Mouse (Mus musculus) megakaryocyte progenitor cell, adult 5-6 weeks (primary cell): ENCODE data around the gene Bst2. TPM values are rescaled to one million over a fixed set of nuclear protein-coding genes. Genes with fewer than 3 reads are reported as not detected.
A peak's percentile ranks its signal among the peaks of the same experiment; 100 is the strongest.

Experiments used
- ATAC-seq: replicated peaks from 2 replicates; pipeline ENCODE4 v1.8.0; 2016; ENCODE audit warnings: mild to moderate bottlenecking, moderate TSS enrichment, inconsistent platforms; ENCODE audit not compliant: poor library complexity
- total RNA-seq, 2 experiments: library from RNA; stranded (forward) in 1 of 2; stranded (reverse) in 1 of 2; fragments of 157-497, 149-512 nt in 1 of 2; fragments of 200-1000 nt in 1 of 2; gene quantifications; 2 replicates each; pipeline versions ENCODE4 v1.2.3 to v1.2.4; 2015 to 2017

Gene Bst2
- total RNA-seq, 2 experiments from 2014 or later: 15.7 to 50.9 TPM

- ATAC-seq: no peak
Observed at GRCm38 (mm10) chr8:71560071-71560470, 22.8 kb upstream of the Bst2 start.

- peak; percentile 72 for ATAC-seq
Observed at GRCm38 (mm10) chr8:71558958-71559690, 21.9 kb upstream of the Bst2 start.

GRCm38 (mm10) chr8:71558071-71558957 lies 21.1 kb upstream of the Bst2 start, which contains the start of gene Tmem221:
TSS of gene Tmem221 (minus strand) at chr8:71558871.
- no peak for ATAC-seq

GRCm38 (mm10) chr8:71554644-71555043 lies 17.4 kb upstream of the Bst2 start:
- ATAC-seq: no peak

- no peak for ATAC-seq
Observed at GRCm38 (mm10) chr8:71554001-71554400, 16.7 kb upstream of the Bst2 start.

- no peak for ATAC-seq
Observed at GRCm38 (mm10) chr8:71552770-71553169, 15.5 kb upstream of the Bst2 start.

DNA sequence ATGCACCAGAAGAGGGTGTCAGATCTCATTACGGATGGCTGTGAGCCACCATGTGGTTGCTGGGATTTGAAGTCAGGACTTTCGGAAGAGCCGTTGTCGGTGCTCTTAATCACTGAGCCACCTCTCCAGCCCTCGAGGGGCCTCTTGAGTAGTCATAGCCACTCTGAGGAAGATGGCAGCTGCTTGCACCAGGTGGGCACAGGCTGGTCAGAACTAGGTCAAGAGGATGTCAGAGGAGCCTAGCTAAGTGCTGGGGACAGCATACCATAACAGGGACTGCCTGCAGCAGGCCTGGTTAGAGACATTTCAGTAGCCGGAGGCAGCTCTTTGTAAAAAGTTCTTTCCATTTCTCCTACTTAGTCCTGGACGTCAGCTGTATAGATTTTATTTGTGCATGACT lies 13.5 kb upstream of the Bst2 start:
- ATAC-seq: no peak

DNA sequence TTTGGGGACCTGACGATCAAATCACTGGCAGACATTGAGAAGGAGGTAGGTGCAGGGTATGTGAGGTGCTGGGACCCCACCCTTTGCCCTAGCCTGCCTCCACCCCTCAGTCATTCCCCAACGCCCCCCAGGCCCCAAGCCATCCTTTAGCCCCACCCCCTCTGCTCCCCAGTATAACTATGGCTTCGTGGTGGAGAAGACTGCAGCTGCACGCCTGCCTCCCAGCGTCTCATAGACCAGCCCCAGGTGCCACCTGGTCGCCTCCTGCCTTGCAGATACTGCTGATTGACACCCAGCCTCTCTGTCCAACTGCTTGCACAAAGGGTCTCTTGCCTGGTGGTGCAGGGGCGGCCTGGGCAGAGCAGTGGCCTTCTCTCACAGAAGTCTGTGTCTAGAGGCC lies 10.3 kb upstream of the Bst2 start:
- ATAC-seq: no peak

DNA sequence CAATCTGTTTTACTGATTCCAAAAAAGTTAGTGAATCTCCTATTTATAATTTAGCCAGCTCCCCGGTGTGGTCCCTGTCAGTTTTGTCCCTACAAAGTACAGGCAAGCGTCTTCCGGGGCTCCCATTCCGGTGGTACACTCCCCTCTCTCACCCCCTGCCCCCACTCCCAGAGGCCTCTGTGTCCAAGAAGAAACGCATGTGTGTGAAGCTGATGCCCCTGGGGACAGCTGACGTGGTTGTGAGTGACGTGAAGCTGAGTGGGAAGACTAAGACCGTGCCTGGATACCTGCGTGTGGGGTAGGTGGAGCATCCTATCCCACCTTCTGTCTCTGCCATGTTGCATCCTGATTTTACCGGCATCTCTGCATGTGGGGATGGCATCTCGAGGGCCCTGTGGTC lies 7.8 kb upstream of the Bst2 start:
- no peak for ATAC-seq

- ATAC-seq: no peak
Observed at GRCm38 (mm10) chr8:71543755-71544154, 6.5 kb upstream of the Bst2 start.

DNA sequence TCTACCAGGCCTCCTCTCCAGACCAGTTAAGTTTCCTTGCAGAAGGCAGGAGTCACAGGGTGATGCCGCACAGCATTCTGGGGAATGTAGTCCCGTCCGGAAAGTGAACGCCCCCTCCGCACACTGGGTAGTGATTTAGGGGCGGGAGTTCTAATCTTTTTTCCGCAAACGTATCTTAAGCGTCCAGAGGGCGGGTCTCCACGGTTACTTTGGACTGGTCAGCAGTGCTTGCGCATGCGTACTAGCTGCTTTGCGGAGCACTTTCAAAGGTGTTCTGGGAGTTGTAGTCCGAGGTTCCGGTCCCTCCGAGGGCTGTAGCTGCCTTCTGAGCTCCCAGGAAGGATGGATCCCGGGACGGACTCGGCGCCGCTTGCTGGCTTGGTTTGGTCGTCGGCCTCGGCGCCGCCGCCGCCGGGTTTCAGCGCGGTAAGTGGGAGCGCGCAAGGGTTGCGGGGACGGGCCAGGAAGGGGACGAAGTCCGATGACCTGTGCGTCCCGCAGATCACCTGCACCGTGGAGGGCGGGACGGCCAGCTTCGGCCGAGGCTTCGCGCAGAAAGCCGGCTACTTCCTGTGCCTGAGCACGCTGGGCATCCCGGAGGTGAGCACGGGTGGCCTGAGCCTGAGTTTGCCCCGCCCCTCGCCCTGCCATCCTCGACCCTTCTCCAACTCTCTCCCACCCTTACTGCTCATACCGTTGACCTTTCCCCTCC lies 5.5 kb upstream of the Bst2 start, which contains the start of gene Mvb12a:
Mvb12a (plus strand) TSS at position 291 of the 712 bp plus-strand sequence.
- peak; percentile 97 for ATAC-seq

GRCm38 (mm10) chr8:71535663-71536062 lies 1.6 kb downstream of the Bst2 start:
- ATAC-seq: peak; percentile 51

DNA sequence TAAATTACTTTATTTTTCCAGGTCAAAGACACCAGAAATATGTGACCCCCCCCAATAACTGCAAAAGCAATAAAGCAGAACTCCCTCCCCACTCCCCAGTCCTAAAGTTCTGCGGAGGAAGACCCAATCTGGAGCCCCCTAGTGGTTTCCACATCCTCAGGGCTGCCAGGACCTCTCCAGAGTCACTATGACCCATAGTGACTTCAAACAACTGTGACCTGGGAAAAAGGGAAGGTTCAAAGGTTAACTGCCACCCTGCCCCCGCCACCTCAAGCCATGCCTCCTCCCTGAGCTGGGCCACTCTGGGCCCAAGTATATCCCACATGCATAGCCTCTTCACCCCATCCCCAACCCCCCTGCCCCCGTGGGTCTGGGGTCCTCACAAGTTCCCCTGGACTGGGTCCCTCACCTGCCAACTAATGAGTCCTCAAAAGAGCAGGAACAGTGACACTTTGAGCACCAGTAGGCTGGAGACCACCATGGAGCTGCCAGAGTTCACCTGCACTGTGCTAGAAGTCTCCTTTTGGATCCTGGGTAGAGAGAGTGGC lies 2.9 kb downstream of the Bst2 start:
- no peak for ATAC-seq

DNA sequence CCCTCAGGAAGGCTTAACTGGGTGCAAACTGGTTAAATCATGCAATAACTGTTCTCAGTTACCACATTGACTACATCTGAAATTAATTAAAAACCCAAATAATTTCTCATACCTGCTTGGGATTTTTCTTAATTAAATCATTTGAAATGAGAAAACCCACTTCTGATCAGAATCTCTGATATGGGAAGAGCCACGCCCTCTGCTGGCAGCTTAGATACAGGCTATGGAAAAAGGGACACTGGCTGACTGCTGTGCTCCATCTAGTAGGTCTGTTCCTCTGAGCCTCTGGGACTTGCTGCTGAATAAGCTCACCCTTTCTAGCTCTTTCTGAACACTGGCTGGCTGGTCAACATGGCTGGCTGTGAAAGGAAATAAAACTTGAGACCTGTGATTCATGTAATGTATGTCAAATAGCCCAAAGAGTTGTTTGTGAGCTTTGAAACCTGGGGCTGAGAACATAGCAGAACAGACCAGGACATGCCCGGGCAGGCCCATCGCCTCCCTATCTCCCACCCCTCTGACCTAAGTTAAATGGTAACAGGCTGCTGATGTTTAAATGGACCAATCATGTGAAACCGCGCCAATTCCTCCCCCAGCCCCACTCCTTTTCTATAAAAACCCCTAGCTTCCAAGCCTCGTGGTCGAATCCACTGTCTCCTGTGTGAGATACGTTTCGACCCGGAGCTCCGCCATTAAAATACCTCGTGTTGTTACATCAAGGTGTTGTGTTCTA lies 6.4 kb downstream of the Bst2 start:
- ATAC-seq: peak; percentile 42; the same call in 1 of the 2 replicates

- peak; percentile 90 for ATAC-seq
Observed at GRCm38 (mm10) chr8:71528362-71529073, 8.7 kb downstream of the Bst2 start.

DNA sequence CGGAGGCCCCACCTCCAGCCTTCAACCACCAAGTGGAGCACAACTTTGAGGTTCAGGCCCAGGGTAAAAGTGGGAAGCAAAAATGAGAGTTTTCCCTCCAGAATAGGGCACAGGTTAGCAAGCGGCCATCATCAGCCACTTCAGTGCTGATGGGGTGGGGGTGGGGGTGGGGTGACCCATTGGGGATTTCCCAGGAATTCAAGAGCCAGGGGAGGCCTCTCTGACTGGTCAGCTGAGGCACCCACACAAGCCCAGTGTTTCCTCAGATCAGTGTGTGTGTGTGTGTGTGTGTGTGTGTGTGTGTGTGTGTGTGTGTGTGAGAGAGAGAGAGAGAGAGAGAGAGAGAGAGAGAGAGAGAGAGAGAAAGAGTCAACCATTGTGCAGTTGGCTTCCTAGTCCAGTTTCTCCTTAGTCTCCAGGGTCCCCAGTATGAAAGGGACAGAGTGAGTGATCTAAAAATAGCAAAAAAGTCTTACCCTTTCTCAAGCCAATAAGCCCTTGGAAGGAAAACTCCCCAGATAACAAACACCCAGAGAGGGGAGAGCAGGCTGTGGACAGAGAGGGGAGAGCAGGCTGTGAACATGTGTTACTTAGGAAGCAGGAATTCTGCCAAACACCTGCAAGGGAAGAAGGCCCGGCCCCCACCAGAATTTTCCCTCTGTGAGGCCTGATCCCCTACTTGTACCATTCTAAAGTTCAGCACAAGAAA lies 9.9 kb downstream of the Bst2 start:
- ATAC-seq: no peak

DNA sequence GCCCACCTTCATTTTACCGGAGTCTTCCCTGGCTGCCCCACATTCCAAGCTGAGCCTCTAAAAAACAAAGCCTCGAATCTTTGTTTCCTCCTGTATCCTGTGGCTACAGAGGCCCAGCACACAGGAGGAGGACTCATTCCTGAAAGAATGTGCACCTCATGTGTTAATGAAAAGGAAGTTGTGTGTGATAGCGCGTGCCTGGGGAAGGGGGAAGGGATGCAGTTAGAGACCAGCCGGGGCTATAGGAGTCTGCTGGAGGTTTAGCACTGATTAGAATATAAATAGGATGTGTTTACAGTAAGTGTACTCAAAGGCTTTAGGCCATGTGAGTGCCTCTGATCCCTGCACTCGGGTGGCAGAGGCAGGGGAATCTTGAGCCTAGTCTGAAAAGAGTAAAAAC lies 11.0 kb downstream of the Bst2 start:
- no peak for ATAC-seq

DNA sequence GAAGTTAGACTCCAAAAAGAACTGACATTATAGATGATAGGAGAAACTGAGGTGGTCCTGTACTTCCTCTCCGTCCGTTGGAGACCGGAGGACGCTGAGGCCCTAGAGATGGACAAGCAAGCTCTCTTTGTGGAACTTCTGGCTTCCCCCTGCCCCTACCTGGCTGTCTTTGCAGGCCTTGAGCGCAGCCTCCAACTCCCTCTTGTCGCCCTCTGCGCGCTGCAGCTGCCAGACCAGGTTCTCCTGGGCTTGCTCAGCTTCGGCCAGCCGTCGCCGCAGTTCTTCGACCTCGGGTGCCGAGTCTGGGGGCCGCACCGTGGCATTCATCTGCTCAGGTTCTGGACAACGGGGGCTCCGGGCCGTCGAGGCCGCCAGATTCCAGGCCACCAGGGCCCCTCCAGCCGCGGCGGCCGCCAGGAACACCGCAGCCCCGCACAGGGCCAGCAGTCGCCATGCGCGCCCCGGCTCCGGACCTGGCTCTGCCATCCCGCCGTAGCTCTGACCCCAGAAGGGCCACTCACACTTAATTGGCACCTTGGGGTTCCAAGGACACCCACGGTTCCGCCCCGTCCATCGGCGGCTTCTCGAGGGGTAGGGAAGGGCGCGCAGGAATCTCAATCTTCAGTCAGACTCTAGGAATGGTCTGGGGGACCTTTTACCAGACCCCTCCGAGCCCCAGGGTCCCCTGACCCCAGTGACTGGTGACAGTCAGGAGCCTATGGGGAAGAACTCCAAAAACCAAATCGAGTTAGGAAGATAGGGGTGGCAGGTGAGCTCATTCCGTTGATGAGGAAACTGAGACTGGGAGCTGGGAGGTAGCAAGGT lies 11.8 kb downstream of the Bst2 start, which contains the start of gene Ccdc194:
Ccdc194 (minus strand) TSS at position 486 of the 825 bp plus-strand sequence.
- ATAC-seq: no peak
